Mouse (Mus musculus) erythroblast, embryonic 14.5 days (primary cell): ENCODE measurements around the gene Mapre3.

ENCODE experiments used
- GATA1 ChIP-seq: IDR thresholded peaks from 2 replicates; pipeline ENCODE4 v1.6.1; 2012; ENCODE audit warnings: low read length, inconsistent platforms, mixed read lengths
- TAL1 ChIP-seq: IDR thresholded peaks from 3 replicates; pipeline ENCODE4 v1.6.1; 2012; ENCODE audit warnings: low read length, inconsistent platforms, mixed read lengths

GRCm38 (mm10) chr5:30823091-30823490 is 8.7 kb downstream of the Mapre3 start:
- TF ChIP-seq GATA1 (no peak), TAL1 (no peak)
